Mouse (Mus musculus): ENCODE data around the gene Ceacam20.
A peak's percentile ranks its signal among the peaks of the same experiment; 100 is the strongest.
"Not testable (repeated sequence)": the region's sequence is repeated elsewhere in the genome, so short reads cannot be mapped to it uniquely, and the experiment has no call there.

Gene Ceacam20

DNA sequence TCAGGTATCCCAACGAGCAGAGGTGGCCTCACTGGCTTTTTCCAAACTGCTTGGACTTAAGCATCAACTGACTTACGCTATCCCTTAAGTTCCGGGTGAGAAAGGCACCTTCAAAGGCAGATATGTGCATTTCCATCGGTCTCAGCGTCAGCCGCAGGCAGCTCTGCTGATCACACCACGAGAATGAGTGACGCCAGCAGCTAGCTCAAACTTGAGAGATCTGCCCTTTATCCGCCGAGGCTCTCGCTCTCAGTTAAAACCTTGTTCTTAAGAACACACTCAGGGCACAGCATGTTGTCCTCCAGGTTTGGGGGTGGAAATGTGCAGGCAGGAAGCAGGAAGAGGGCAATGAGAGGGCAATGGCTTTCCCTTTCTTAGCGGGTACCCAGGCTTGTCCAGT, 16.3 kb upstream of the Ceacam20 start:
- no peak for DNase-seq (ENCODE audit: low read depth, low spot score)

DNA sequence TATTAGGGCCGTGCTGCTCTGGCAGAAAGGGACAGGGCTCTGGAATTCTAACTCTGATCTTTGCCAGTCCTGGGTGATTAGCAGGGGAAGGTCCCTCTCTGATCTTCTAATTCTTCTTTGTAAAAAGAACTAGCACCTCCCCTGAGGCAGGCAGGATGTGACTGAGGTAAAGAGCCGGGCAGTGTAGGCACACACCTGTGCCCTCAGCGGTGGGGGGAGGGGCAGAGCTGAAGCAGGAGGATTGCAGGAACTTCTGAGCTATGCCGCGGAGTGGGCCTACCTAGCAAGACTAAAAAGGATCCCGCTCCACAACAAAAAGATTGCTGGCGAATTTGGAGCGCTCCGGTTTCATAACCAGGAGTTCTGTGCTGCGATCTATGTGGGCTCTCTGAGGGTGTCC, 15.2 kb upstream of the Ceacam20 start:
- no peak for DNase-seq (ENCODE audit: low read depth, low spot score)

DNA sequence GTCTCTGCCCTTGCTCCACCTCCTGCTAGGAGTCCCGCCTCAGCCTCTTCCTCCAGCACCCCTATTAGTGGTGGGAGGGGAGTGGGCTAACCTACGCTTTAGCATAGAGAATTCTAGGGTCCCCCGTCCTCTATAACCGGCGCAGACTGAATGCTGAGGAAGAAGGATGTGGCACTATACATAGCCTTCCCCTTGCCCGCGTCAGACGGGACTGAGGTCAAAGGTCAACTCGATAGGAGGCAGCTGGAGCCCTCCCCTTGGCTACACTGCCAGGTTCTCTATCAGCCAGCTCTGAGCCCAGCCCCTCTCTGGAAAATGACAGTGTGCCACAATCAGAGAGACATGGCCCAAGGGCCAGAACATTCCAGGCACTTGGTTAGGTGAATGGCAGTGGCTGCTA, 14.6 kb upstream of the Ceacam20 start, which contains the start of gene Igsf23:
Igsf23 (minus strand) TSS at position 168 of the 400 bp plus-strand sequence.
- DNase-seq (ENCODE audit: low read depth, low spot score), result no peak

DNA sequence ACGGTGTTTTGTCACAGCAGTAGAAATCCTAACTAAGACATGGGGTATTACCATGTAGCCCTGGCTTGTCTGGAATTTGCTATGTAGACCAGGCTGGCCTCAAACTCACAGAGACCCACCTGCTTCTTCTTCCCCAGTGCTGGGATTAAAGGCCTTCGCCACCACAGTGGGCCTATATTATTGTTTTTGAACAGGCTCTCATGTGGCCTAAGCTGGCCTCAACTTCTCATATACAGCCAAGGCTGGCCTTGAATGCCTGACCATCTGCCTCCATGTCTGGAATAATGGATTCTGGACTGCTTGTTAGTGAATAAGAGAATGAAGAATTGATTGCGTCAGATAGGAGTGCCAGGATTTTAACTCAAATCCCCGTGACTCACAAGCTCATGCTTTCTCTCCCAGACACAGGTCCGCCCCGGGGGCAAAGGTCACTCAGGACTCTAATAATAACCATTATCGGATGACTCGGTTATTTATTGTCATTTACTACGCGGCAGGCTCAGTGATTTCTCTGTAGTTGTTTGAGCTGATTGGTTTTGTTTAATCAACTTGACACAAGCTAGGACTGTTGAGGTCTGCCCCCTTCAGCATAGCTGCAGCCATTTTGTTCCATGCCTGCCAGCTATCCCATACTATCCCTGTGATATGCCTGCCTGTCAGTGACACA, 12.8 kb upstream of the Ceacam20 start:
- no peak for DNase-seq (ENCODE audit: low read depth, low spot score)

DNA sequence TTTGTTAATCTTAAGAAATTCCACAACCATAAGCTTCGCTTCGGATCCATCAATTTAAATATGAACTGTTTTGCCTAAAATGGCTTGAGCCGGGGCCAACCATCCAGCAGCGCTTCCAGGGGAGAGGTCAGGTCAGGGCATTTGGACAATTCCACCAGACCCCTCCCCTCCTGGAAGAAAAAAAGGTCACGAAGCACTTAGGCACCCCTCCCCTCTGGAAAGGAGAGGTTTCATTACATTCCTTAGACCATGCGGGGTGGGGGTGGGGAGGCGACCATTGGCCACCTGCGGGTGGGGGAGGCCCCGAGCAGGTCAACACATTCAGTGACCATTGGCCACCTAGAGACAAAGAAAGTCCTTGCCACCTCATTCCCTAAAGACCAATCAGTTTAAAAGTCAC, 12.2 kb upstream of the Ceacam20 start:
- DNase-seq (ENCODE audit: low read depth, low spot score), result no peak

DNA sequence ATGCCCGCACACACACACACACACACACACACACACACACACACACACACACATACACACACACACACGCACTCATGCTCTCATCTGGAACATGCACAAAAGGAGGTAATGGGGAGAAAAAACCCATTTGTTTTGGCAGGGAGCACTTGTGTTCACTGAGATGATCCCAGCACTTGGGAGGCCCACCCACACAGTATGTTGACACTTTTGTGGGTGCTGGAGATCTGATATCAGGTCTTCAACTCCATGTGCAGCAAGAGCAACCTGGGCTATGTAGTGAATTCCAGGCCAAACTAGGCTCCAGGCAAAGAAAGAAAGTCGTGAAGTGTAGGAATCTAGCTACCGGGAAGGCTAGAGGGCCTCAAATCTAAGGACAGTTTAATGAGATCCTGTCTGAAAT, 9.4 kb upstream of the Ceacam20 start:
- DNase-seq (ENCODE audit: low read depth, low spot score), result no peak

DNA sequence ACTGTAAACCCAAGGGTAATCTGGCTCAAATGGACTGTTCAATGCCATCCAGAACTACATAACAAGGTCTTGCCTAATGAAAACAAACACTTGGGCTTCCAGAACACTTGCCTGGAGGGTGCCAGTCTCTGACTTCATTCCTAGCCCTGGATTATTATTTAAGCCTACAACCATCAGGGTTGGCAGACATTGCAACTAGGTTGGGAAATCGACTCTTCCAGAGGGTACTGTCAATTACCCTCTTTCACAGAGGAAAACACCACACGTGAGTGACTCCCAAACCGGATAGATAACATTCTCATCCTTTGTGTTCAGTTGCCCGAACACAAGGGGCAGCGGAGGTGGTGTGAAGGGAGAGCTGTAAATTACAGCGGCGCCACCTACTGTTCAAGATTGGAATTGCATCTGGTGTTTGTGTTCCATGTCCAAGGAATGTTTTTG, 8.9 kb upstream of the Ceacam20 start:
- peak; percentile 92 for DNase-seq (ENCODE audit: low read depth, low spot score)

DNA sequence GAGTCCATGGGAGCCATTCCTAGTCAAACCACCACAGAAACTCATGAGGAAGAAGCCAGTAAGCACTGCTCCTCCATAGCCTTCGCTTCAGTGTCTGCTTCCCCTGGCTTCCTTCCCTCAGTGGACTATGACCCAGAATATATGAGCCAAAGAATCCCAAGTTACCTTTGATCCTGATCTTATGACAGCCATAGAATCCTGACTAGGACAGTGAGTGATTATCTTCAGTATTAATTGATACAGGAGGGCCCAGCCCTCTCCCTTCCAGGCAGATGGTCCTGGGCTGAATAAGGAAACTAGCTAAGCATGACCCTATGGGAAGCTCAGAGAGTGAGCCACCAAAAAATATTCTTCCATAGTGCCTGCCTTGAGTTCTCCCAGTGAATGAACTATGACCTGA, 2.8 kb upstream of the Ceacam20 start:
- DNase-seq (ENCODE audit: low read depth, low spot score), result no peak

DNA sequence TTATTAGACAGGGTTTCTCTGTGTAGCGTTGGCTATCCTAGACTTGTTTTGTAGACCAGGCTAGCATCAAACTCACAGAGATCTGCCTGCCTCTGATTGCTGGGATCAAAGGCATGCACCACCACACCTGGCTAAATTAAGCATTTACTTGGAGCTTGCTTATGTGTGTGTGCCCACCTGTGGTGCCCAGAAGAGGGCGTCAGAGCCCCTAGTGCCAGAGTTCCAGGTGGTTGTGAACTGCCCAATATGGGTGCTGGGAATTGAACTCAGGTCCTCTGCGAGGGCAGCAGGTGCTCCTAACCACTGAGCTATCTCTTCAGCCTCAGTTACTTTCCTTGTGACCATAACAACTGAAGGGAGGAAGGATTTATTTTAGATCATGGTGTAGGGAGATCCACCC, 3.9 kb downstream of the Ceacam20 start:
- DNase-seq (ENCODE audit: low read depth, low spot score), result no peak

DNA sequence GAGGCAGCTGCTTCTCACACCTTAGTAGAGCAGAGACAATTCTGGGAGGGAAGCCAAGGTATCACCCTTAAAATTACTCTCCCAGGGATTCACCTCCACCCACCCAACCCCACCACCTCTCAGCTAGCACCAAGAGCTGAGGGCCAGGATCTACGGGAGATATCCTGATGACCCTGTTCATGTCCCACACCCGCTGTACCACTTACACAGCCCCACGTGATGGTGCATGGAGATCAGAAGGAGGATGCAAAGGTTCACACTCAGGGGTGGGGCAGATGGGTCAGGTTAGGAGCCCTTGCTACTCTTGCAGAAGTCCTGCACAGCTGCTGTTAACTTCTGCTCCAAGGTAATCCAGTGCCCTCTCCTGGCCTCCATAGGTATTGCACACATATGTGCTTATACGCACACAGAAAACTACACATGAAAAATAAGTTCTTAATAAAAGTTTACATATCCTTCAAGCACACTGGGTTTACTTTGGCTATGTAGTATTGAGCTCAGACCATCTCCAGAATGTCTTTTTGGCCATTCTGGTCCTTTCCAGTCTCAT, 4.4 kb downstream of the Ceacam20 start:
- no peak for DNase-seq (ENCODE audit: low read depth, low spot score)

DNA sequence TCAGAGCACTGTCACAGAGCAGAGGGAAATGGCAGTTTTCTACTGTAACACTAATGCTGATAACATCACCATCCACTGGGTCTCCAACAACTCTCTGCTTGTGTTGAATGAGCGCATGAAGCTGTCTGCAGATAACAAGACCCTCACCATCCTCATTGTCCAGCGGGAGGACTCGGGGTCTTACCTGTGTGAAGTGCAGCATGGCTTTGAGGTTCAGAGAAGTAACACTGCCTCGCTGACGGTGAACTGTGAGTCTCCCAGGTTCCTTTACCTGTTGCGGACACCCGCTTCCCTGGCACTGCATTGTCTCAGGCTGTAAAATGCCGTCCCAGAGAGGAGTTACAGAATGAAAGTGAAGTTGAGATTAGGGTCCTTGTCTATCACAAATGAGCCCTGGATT, 5.0 kb downstream of the Ceacam20 start:
- no peak for DNase-seq (ENCODE audit: low read depth, low spot score)

DNA sequence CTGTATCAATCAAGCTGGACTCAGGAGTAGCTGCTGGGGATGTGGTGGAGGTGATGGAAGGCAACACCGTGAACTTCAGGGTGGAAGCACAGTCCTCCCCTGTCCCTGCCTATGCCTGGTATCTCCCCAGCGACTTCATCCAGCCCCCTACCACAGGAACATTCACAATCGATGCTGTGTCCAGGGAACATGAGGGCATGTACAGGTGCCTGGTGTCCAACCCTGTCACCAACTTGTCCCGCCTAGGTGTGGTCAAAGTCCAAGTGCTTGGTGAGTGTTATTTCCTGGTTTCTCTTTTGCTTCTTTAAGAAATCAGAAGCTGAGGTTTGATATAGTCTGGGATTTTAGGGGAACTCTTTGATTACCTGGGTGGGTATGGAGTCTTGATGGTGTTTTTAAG, 6.3 kb downstream of the Ceacam20 start:
- no peak for DNase-seq (ENCODE audit: low read depth, low spot score)

DNA sequence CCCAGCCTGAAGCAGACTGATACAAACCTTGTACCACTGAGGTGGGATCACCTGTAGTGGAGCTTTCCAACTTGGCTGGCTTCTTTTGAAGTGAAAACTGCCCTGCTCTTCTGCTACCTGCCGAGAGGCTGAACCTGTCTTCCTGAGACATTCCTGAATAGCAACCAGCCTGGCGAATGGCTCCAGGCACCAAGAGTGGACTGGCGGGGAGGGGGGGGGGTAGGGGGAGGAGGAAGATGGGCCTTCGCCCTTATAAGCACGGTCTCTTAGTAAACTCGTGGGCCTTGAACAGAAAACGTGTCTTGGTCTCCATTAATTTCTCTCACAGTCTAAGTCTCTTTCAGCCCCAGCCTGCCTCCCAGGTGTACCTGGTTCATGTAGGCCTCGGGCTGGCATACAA, 26.0 kb downstream of the Ceacam20 start, which contains the start of gene Nlrp9b:
Nlrp9b (plus strand) TSS at position 301 of the 400 bp plus-strand sequence.
- not testable (repeated sequence) for DNase-seq (ENCODE audit: low read depth, low spot score)

DNA sequence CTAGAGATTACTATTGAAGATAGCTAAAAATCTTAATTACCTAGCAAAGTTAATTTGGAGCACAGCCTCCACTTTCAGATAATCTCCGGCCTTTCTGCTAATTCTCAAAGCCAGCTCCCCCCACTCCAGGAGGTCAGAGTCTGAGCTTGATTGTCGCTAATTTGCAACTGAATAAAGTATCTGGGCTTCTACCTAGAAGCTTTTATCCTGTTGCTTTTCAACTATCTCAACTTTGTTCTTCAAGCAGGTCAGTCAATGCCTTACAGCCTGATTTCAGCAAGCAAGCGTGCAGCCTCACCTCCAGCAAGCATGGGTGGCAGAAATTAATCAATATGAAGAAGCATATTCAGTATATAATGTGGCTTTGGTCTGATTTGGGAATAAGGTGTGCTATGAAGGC, 31.5 kb downstream of the Ceacam20 start:
- not testable (repeated sequence) for DNase-seq (ENCODE audit: low read depth, low spot score)

DNA sequence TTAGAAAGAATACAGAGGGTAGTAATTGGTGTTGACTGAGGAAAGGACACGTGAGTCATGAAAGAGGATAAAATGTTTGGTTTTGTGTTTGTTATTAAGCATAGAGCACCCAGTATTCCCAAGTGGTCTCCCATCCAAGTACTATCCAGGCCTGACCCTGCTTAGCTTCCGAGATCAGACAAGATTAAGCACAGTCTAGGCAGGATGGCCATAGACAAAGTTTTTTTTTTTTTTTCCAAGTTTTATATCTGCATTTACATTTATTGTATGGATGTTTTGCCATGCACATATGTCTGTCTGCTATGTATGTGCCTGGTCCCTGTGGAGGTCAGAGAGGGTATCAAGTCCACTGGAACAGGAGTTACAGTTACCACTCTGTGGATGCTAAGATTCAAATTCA, 44.8 kb downstream of the Ceacam20 start:
- no peak for DNase-seq (ENCODE audit: low read depth, low spot score)

All from mesoderm, embryonic 11.5 days (tissue).